Mouse (Mus musculus): ENCODE measurements at regions not wholly inside any gene's neighbourhood (a gene's known extent, or its start where the extent isn't known, plus 50 kb on each side); places are given as distances from the start of the nearest gene placed in this dataset.

- no peak for TF ChIP-seq CTCF (IDR thresholded peaks at IDR 0.05; ENCODE audit: extremely low read depth, insufficient read length, insufficient replicate concordance, low read depth, low read length)
- no peak for TF ChIP-seq POLR2A (IDR thresholded peaks at IDR 0.05; ENCODE audit: low read depth, low read length)
These were observed 134.7 kb upstream of the Hs6st1 start for GRCm38 (mm10) chr1:35933511-35933910.
